Mouse (Mus musculus) heart, postnatal 25 days (tissue): ENCODE results near the gene Eri2. TPM values are rescaled to one million over a fixed set of nuclear protein-coding genes. Genes with fewer than 3 reads are reported as not detected.
"Not testable (repeated sequence)": the region's sequence is repeated elsewhere in the genome, so short reads cannot be mapped to it uniquely, and the experiment has no call there.

Source experiments
- DNase-seq: peaks from one replicate; pipeline ENCODE4 v3.0.0; 2022; ENCODE audit warnings: low spot score
- intact Hi-C: fragments of 180-260 bp; cut with DNase I; formaldehyde crosslinking; loops from one replicate; pipeline ENCODE4 v1.15.1; 2025
- total RNA-seq, 2 experiments: library from RNA; stranded (reverse); gene quantifications; 2 replicates each; pipeline ENCODE4 v1.2.3; 2021

Gene Eri2
- total RNA-seq, 2 experiments from 2014 or later, result 1.3 to 1.7 TPM

DNA sequence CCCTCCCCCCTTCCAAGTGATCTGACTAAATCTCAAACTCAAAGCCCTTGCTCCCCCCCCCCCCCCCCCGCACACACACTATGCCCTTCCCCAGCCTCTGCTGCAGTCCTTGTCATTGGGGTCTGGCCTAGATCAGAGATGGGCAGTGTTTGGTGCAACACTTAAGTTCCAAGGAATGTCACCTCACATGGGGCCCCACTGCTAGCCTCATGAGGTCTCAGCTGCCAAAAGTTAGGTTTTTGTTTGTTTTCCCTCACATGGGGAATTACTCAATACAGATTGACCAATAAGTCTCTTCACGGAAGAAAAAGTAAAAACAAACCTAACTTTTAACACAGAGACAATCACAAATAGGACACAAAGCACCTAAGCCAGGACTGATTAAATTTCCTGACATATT lies 45.1 kb downstream of the Eri2 start:
- intact Hi-C loops, result no loop called here
- DNase-seq, result no peak

DNA sequence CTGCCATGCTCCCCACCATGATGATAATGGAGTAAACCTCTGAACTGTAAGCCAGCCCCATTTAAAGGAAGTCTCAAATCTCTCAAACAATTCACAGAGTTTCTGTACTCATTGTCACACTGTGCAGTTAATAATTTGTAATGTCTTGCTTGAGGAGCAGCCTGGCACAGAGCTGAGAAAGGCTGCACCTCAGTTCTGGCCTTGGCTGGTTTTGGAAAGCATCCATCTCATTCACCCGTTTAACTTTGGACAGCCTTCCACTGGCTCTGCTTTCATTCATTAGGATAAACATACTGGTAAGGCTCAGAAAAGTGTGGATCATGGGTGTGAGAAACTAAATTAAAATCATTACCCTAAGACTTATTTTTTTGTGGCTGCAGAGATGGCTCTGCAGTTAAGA lies 48.0 kb downstream of the Eri2 start:
- intact Hi-C loops, result no loop called here
- DNase-seq, result no peak

DNA sequence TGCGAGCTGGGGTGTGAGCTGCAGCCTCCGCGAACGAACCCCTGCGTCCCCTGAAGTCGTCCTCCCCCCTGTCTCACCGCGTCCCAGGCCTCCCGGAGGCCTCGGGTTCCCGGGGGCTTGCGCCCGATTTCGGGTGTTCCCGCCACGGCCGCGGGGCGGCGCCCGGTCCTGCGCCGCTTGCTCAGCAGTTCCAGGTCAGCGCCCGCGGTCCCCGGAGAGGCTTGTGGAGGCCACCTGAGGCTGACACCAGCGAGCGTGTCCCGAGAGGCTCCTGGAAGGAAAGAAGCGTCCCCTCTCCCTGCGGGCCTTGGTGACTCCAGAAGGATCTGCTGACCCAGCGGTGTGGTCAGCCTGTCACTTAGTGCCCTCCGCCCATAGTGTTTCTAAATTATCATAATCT lies 49.5 kb downstream of the Eri2 start:
- DNase-seq, result no peak
- intact Hi-C loops, result no loop called here

DNA sequence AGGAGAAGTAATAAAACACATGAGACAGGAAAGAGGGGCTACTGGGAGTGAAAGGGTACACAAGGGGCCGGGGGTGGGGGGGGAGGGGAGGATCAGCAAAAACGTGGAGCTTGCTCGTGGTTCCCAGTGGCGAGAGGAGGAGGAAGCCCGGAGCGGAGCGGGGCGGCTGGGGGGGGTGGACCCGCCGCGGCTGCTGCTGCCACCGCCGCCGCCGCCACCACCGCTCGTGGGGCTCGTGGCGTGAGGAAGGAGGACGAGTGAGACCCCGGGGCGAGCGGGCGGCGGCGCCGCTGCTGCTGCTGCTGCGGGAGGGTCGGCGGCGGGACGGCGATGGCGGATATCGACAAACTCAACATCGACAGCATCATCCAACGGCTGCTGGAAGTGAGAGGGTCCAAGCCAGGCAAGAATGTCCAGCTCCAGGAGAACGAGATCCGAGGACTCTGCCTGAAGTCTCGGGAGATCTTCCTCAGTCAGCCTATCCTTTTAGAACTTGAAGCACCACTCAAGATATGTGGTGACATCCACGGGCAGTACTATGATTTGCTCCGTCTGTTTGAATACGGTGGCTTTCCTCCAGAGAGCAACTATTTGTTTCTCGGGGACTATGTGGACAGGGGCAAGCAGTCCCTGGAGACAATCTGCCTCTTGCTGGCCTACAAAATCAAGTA lies 53.9 kb downstream of the Eri2 start:
- DNase-seq, intact Hi-C loops: not testable (repeated sequence)

DNA sequence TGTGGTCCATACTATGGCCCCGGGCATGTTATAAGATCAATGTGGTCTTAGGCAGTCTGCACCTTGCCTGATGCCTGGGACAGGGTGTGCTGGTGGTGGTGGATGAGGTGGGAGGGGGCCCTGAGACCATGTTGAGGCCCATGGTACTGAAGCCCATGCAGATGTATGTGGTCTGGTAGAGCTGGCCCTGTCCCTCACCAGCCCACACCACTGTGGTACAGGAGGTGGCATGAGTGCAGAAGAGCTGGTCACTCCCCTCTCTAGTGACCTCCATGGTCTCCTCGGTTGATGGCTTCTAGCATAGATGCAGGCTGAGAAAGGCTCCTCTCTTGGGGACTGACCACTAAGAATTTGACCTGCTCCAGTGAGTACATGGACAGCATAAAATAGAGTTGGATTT lies 55.0 kb downstream of the Eri2 start:
- intact Hi-C loops, result no loop called here
- DNase-seq, result no peak

DNA sequence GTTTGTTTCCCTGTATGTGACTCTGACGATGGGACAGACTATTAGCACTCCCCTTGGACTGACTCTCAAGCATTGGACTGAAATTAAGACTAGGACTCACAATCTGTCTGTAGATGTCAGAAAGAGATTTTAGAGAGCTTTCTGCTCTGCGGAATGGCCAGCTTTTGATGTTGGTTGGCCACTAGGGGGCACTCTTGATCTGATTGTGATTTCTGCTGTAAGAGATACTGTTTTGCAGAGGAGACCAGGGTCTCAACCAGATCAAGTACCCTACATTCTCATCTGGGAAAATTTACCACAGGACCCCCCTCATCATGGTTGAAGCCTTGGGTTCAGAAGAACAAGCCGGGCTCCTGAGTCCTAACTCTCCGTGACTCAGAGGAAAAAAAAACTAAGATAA lies 62.6 kb downstream of the Eri2 start:
- intact Hi-C loops, DNase-seq: not testable (repeated sequence)

DNA sequence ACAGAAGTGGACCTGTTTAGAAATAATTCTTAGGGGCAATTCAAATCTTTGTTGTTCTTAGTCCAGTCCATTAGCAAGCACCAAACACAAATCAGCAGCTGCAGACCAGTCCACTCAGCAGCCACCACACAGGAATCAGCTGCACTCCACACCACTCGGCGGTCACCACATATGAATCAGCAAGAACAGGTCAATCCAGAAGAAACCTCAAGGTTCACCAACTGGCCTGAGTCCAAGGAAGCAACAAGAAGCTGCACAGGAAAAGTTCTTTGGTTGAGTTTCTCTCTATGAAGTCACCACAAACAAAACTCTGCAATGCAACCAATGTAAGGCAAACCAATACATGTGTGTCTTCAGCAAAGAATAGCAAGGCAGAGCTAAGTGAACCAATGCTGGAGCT lies 66.2 kb downstream of the Eri2 start:
- intact Hi-C loops, result no loop called here

DNA sequence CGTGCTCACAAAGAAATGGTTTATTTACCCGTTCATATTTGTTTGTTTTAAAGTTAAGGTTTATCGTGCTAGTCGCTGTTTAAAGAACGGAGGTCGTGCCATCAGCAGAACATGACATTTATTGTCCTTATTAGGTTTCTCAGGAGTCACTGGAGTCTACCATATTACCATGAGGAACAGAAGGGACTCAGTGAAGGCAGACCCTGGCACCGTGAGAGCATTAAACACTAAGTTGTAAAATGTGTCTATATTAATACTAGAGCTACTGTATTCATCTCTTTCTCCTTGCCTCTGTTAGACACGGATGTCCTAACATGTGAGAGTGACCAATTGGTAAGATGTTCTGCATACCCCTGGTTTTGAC lies 72.9 kb downstream of the Eri2 start:
- DNase-seq, result no peak
- intact Hi-C loops, result loop anchor here (5.0 kb wide), 1 partner anchor 176 kb away; the partner anchor contains the start of genes Dcun1d3 and Lyrm1

More for the DNA sequence above, 66.2 kb downstream of the Eri2 start:
- DNase-seq, result no peak

DNA sequence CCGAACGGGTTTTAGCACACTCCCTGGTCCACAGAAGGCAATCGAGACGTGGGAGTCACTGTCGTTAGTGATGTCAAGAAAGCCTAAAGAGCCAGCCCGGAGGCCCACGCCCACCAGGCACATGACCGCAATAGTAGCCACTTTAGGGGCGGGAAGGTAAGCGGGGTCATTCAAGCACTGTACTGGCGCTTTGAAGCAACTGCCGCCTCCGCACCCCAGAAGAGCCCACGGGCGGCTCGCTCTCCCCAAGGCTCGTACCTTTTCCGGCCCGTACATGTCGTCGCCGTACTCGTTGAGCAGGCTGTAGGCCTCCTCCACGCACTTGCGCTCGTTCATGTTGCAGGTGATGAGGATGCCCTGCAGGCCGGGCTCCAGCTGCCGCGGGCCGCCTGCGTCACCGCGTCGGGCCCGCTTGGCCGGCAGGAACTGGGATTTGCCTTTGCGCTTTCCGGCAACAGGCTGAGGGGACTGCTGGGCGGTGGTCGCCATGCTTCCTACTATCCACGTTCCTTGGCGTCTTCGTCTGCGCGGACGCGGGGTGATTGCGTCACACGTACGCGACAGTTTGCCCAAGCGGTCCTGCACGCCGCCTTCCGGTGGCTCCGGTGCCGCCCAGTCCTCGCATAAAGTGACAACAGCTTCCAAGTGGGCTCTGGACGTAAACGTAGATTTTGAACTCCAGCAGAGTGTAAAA lies 73.5 kb downstream of the Eri2 start, which contains the start of gene Thumpd1:
Gene Thumpd1 (minus strand): TSS at position 546 of the 694 bp plus-strand sequence.
- DNase-seq, result peak; percentile 78
- intact Hi-C loops, result loop anchor here (5.0 kb wide), 1 partner anchor 177 kb away; the partner anchor contains the start of genes Dcun1d3 and Lyrm1

Other genes with a start within 250 kb of the Eri2 start
- not detected for gene Acsm2, start 239.7 kb downstream of the Eri2 start, total RNA-seq
- not detected for gene Acsm1, start 187.0 kb downstream of the Eri2 start, total RNA-seq
- gene Acsm4, start 104.0 kb downstream of the Eri2 start, total RNA-seq, result not detected
- 10 to 100 TPM; 14.7 to 15.6 TPM for gene Thumpd1, start 73.3 kb downstream of the Eri2 start, total RNA-seq
- under 1 TPM; 0.23 to 0.28 TPM for gene Acsm3, start 33.1 kb downstream of the Eri2 start, total RNA-seq
- gene Rexo5, start 52 bp downstream of the Eri2 start, total RNA-seq, result 1 to 10 TPM; 1.5 to 2.2 TPM
- gene Lyrm1, start 101.8 kb upstream of the Eri2 start, total RNA-seq, result 1 to 10 TPM; 7.8 to 8.1 TPM
- 10 to 100 TPM; 10.9 to 15.1 TPM for gene Dcun1d3, start 102.2 kb upstream of the Eri2 start, total RNA-seq